Mouse (Mus musculus) embryonic stem cell, embryonic (primary cell): ENCODE measurements around the gene Nlk.
"Not testable (repeated sequence)": the region's sequence is repeated elsewhere in the genome, so short reads cannot be mapped to it uniquely, and the experiment has no call there.

ENCODE experiments used
- CTCF ChIA-PET, 4 experiments: fragments of 300-600 bp in 2 of 4; fragments of 350-600 bp in 2 of 4; sonication (Branson Sonifier 250); formaldehyde crosslinking; loops; one replicate each; lab custom pipeline; 2022; ENCODE audit warnings: inconsistent platforms in 2 of 4; lab: Charles Lee
- POLR2A ChIA-PET, 4 experiments: fragments of 300-600 bp in 2 of 4; fragments of 350-600 bp in 2 of 4; sonication (Branson Sonifier 250); formaldehyde crosslinking; loops; one replicate each; lab custom pipeline; 2022; ENCODE audit warnings: antibody characterized with exemption in 4 of 4, inconsistent platforms in 1 of 4; lab: Charles Lee

The Nlk gene

GRCm38 (mm10) chr11:78702319-78702718 is 5.1 kb upstream of the Nlk start:
- ChIA-PET POLR2A (interaction anchor here in 2 of 4 experiments (0.6 to 1.5 kb wide), 5 partner anchors 15 to 561 kb away, joined by 3 to 5 read pairs (median 3); partner anchors contain the start of genes Ccnq (in 1 of the 2) and Sarm1 (in 1 of the 2)), CTCF (interaction anchor here in 3 of 4 experiments (0.6 to 1.0 kb wide), 4 partner anchors 118 to 880 kb away, joined by 3 to 15 read pairs (median 8); no protein-coding TSS in a partner anchor)

- ChIA-PET CTCF (interaction anchor here in 3 of 4 experiments (0.6 to 1.0 kb wide), 6 partner anchors 9 to 730 kb away, joined by 3 to 4 read pairs (median 3); no protein-coding TSS in a partner anchor), POLR2A (interaction anchor here (0.6 to 2.1 kb wide), 30 partner anchors 8 to 989 kb away, joined by 3 to 15 read pairs (median 3); partner anchors contain the start of genes Ift20 (in 2 of the 4), Tnfaip1 (in 2 of the 4), Ccnq (in 1 of the 4) and Poldip2 (in 1 of the 4))
These were observed 589 bp upstream of the Nlk start for GRCm38 (mm10) chr11:78697753-78698171.

- POLR2A ChIA-PET: interaction anchor here in 3 of 4 experiments (0.5 to 2.2 kb wide), 7 partner anchors 10 to 520 kb away, joined by 3 to 9 read pairs (median 4); no protein-coding TSS in a partner anchor
- CTCF ChIA-PET: no interaction called here
These were observed 2.9 kb downstream of the Nlk start for GRCm38 (mm10) chr11:78694249-78694648.

GRCm38 (mm10) chr11:78693307-78693706 is 3.9 kb downstream of the Nlk start:
- CTCF ChIA-PET: no interaction called here
- POLR2A ChIA-PET: interaction anchor here in 2 of 4 experiments (1.4 to 2.8 kb wide), 3 partner anchors 14 to 25 kb away, joined by 6 to 8 read pairs (median 8); no protein-coding TSS in a partner anchor

GRCm38 (mm10) chr11:78691201-78691600 is 6.0 kb downstream of the Nlk start:
- ChIA-PET POLR2A (interaction anchor here in 2 of 4 experiments (0.6 to 2.8 kb wide), 5 partner anchors 10 to 274 kb away, joined by 3 to 8 read pairs (median 3); no protein-coding TSS in a partner anchor), CTCF (interaction anchor here in 1 of 4 experiments (0.6 kb wide), 1 partner anchor 132 kb away, joined by 7 read pairs; no protein-coding TSS in a partner anchor)

- POLR2A ChIA-PET: interaction anchor here in 3 of 4 experiments (0.6 to 2.2 kb wide), 4 partner anchors 22 to 130 kb away, joined by 3 to 8 read pairs (median 4); no protein-coding TSS in a partner anchor
- CTCF ChIA-PET: interaction anchor here in 1 of 4 experiments (0.6 kb wide), 1 partner anchor 132 kb away, joined by 7 read pairs; no protein-coding TSS in a partner anchor
These were observed 6.6 kb downstream of the Nlk start for GRCm38 (mm10) chr11:78690547-78690946.

- ChIA-PET POLR2A (interaction anchor here in 1 of 4 experiments (0.7 to 1.4 kb wide), 3 partner anchors 9 to 15 kb away, joined by 3 to 5 read pairs (median 4); no protein-coding TSS in a partner anchor), CTCF (interaction anchor here in 1 of 4 experiments (0.7 kb wide), 1 partner anchor 184 kb away, joined by 4 read pairs; no protein-coding TSS in a partner anchor)
These were observed 16.1 kb downstream of the Nlk start for GRCm38 (mm10) chr11:78681058-78681457.

- CTCF ChIA-PET: interaction anchor here in 1 of 4 experiments (1.2 kb wide), 1 partner anchor 10 kb away, joined by 3 read pairs; no protein-coding TSS in a partner anchor
- POLR2A ChIA-PET: interaction anchor here in 3 of 4 experiments (0.7 to 1.7 kb wide), 7 partner anchors 8 to 15 kb away, joined by 3 to 6 read pairs (median 3); no protein-coding TSS in a partner anchor
These were observed 18.4 kb downstream of the Nlk start for GRCm38 (mm10) chr11:78678761-78679160.

- POLR2A ChIA-PET: interaction anchor here (0.5 to 2.8 kb wide), 40 partner anchors 9 to 757 kb away, joined by 3 to 15 read pairs (median 4); partner anchors contain the start of genes Ccnq (in 1 of the 4), Ift20 (in 1 of the 4), Nlk (in 1 of the 4) and Rpl23a (in 1 of the 4)
- CTCF ChIA-PET: interaction anchor here (0.6 to 1.9 kb wide), 12 partner anchors 11 to 1044 kb away, joined by 3 to 7 read pairs (median 3); partner anchors contain the start of genes Lyrm9 (in 1 of the 4) and Nlk (in 1 of the 4)
These were observed 28.5 kb downstream of the Nlk start for GRCm38 (mm10) chr11:78668647-78669046.

- ChIA-PET POLR2A (interaction anchor here in 2 of 4 experiments (0.5 to 1.9 kb wide), 7 partner anchors 10 to 129 kb away, joined by 3 to 4 read pairs (median 4); partner anchors contain the start of genes Ift20 (in 1 of the 2) and Tnfaip1 (in 1 of the 2)), CTCF (interaction anchor here in 1 of 4 experiments (0.5 kb wide), 1 partner anchor 67 kb away, joined by 4 read pairs; no protein-coding TSS in a partner anchor)
These were observed 32.3 kb downstream of the Nlk start for GRCm38 (mm10) chr11:78664853-78665252.

- CTCF ChIA-PET: interaction anchor here in 1 of 4 experiments (0.5 kb wide), 1 partner anchor 152 kb away, joined by 4 read pairs; the partner anchor contains the start of genes Poldip2 and Tmem199
- POLR2A ChIA-PET: interaction anchor here in 3 of 4 experiments (0.8 to 1.9 kb wide), 11 partner anchors 9 to 432 kb away, joined by 3 to 7 read pairs (median 4); partner anchors contain the start of genes Ift20 (in 1 of the 3) and Tnfaip1 (in 1 of the 3)
These were observed 33.3 kb downstream of the Nlk start for GRCm38 (mm10) chr11:78663916-78664315.

GRCm38 (mm10) chr11:78649143-78649542 is 48.0 kb downstream of the Nlk start:
- ChIA-PET CTCF (no interaction called here), POLR2A (no interaction called here)

GRCm38 (mm10) chr11:78648405-78648804 is 48.8 kb downstream of the Nlk start:
- POLR2A ChIA-PET, CTCF ChIA-PET: not testable (repeated sequence)

GRCm38 (mm10) chr11:78643746-78644145 is 53.4 kb downstream of the Nlk start:
- ChIA-PET CTCF (interaction anchor here in 2 of 4 experiments (0.6 kb wide), 3 partner anchors 9 to 171 kb away, joined by 3 to 4 read pairs (median 3); no protein-coding TSS in a partner anchor), POLR2A (interaction anchor here in 2 of 4 experiments (0.6 to 1.0 kb wide), 3 partner anchors 21 to 922 kb away, joined by 3 to 5 read pairs (median 4); no protein-coding TSS in a partner anchor)

- POLR2A ChIA-PET: interaction anchor here in 1 of 4 experiments (0.5 to 2.0 kb wide), 3 partner anchors 9 to 24 kb away, joined by 3 to 5 read pairs (median 3); no protein-coding TSS in a partner anchor
- CTCF ChIA-PET: interaction anchor here in 1 of 4 experiments (1.0 kb wide), 1 partner anchor 10 kb away, joined by 3 read pairs; no protein-coding TSS in a partner anchor
These were observed 55.0 kb downstream of the Nlk start for GRCm38 (mm10) chr11:78642151-78642550.

GRCm38 (mm10) chr11:78641088-78641487 is 56.1 kb downstream of the Nlk start:
- CTCF ChIA-PET: interaction anchor here in 1 of 4 experiments (0.6 kb wide), 1 partner anchor 124 kb away, joined by 6 read pairs; no protein-coding TSS in a partner anchor
- POLR2A ChIA-PET: interaction anchor here in 1 of 4 experiments (0.6 kb wide), 1 partner anchor 12 kb away, joined by 4 read pairs; no protein-coding TSS in a partner anchor

- POLR2A ChIA-PET: interaction anchor here in 2 of 4 experiments (0.6 kb wide), 2 partner anchors 15 to 98 kb away, joined by 3 read pairs; no protein-coding TSS in a partner anchor
- CTCF ChIA-PET: no interaction called here
These were observed 64.4 kb downstream of the Nlk start for GRCm38 (mm10) chr11:78632782-78633181.

GRCm38 (mm10) chr11:78628871-78629270 is 68.3 kb downstream of the Nlk start:
- ChIA-PET POLR2A (interaction anchor here in 2 of 4 experiments (0.6 to 1.8 kb wide), 2 partner anchors 12 to 35 kb away, joined by 4 read pairs; no protein-coding TSS in a partner anchor), CTCF (interaction anchor here in 1 of 4 experiments (0.5 to 0.7 kb wide), 4 partner anchors 49 to 446 kb away, joined by 3 read pairs; no protein-coding TSS in a partner anchor)
